Mouse (Mus musculus) liver, embryonic 11.5 days (tissue): ENCODE measurements around the gene Vmn1r131. TPM values are rescaled to one million over a fixed set of nuclear protein-coding genes. Genes with fewer than 3 reads are reported as not detected.
"Not testable (repeated sequence)": the region's sequence is repeated elsewhere in the genome, so short reads cannot be mapped to it uniquely, and the experiment has no call there.

Source experiments
- ATAC-seq: fragments of 200-750 bp; cut with Nextera tagmentation; replicated peaks from 2 replicates; pipeline ENCODE4 v1.8.0; 2017; ENCODE audit warnings: moderate number of reproducible peaks, mild to moderate bottlenecking, moderate TSS enrichment, moderate library complexity; ENCODE audit not compliant: low FRiP score
- DNase-seq: peaks from one replicate; pipeline ENCODE4 v3.0.0-alpha.2; 2017; ENCODE audit warnings: low spot score
- H3K27ac ChIP-seq: fragments of 300-500 bp; sonication (generic); 2 replicates; pipeline ENCODE4 v1.5.1; 2014; ENCODE audit warnings: mild to moderate bottlenecking, low read depth, low read length, control low read depth
- H3K27me3 ChIP-seq: fragments of 300-500 bp; sonication (generic); replicated peaks from 2 replicates; pipeline ENCODE4 v1.6.1; 2014; ENCODE audit warnings: low read length, mixed read lengths; ENCODE audit not compliant: control insufficient read depth, insufficient read depth
- H3K36me3 ChIP-seq: fragments of 300-500 bp; sonication (generic); 2 replicates; pipeline ENCODE4 v1.6.1; 2014; ENCODE audit warnings: mild to moderate bottlenecking, low read length, moderate library complexity, mixed read lengths; ENCODE audit not compliant: control insufficient read depth, insufficient read depth
- H3K4me1 ChIP-seq: fragments of 300-500 bp; sonication (generic); replicated peaks from 2 replicates; pipeline ENCODE4 v1.6.1; 2014; ENCODE audit warnings: low read length, mixed read lengths; ENCODE audit not compliant: control insufficient read depth, insufficient read depth
- H3K4me2 ChIP-seq: fragments of 300-500 bp; sonication (generic); 2 replicates; pipeline ENCODE4 v1.6.1; 2014; ENCODE audit warnings: mild to moderate bottlenecking, control low read depth, moderate library complexity
- H3K4me3 ChIP-seq: fragments of 300-500 bp; sonication (generic); 2 replicates; pipeline ENCODE4 v1.5.1; 2014; ENCODE audit warnings: low read depth, low read length, control low read depth
- H3K9ac ChIP-seq: fragments of 300-500 bp; sonication (generic); 2 replicates; pipeline ENCODE4 v1.6.1; 2014; ENCODE audit warnings: low read depth, low read length, control low read depth
- H3K9me3 ChIP-seq: fragments of 300-500 bp; sonication (generic); 2 replicates; pipeline ENCODE4 v1.6.1; 2016; ENCODE audit warnings: low read length, inconsistent platforms, mixed read lengths; ENCODE audit not compliant: control insufficient read depth
- whole genome bisulfite sequencing: fragments of 180-500 bp; shearing (Covaris S2); extraction: QIAGEN DNeasy Blood & Tissue Kit; methylation state at CpG from one replicate; pipeline ENCODE4 v1.1.7; 2014; 5-methylcytosine and 5-hydroxymethylcytosine counted together
- polyA plus RNA-seq: library from polyadenylated mRNA; unstranded; fragments of >200 nt; fragmentation: Nextera tagmentation; extraction: Ambion mirVana; gene quantifications from 2 replicates; pipeline ENCODE4 v1.2.1, GENCODE M21; 2014

Vmn1r131 gene
- polyA plus RNA-seq = not detected in 2 replicates

GRCm38 (mm10) chr7:21545990-21546389, at the start of gene Vmn1r131:
Gene Vmn1r131, minus strand, starts transcription at chr7:21546090.
- DNase-seq, H3K9ac ChIP-seq: not testable (repeated sequence)
- no CpG with 5 or more reads among the region's 2 CpGs for WGBS

DNA sequence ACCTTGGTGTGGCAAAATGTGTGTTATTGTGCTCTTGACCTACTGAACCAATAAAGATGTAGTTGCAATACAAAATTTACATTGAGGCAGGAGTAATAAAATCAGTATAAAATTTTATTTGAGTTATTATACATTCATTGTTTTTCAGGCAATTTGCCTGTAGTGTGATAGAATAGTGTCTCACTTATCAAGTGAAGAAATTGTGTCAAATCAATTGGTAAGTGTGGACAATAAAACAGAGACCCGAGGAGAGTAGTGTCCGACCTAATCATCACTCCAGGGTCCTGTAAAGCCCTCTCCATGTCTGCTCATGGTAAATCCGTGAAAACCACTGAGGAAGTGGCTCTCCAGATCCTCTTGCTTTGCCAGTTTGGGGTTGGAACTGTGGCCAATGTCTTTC, 34.4 kb downstream of the Vmn1r131 start, which contains the start of gene Vmn1r130:
Vmn1r130 (plus strand) TSS at position 301 of the 400 bp plus-strand sequence.
- DNase-seq, H3K9me3 ChIP-seq, H3K9ac ChIP-seq, H3K27me3 ChIP-seq, H3K4me2 ChIP-seq, H3K36me3 ChIP-seq, H3K4me1 ChIP-seq, H3K4me3 ChIP-seq, ATAC-seq, H3K27ac ChIP-seq: not testable (repeated sequence)
- WGBS = no CpG with 5 or more reads among the region's 3 CpGs

More at GRCm38 (mm10) chr7:21545990-21546389, at the start of gene Vmn1r131:
- H3K27me3 ChIP-seq, H3K4me2 ChIP-seq, H3K9me3 ChIP-seq, H3K4me3 ChIP-seq, H3K36me3 ChIP-seq, ATAC-seq, H3K27ac ChIP-seq, H3K4me1 ChIP-seq: not testable (repeated sequence)

Other genes with a start within 250 kb of the Vmn1r131 start
- not detected in 2 replicates for gene Vmn1r126, start 244.6 kb downstream of the Vmn1r131 start, polyA plus RNA-seq
- not detected in 2 replicates for gene Vmn1r127, start 226.2 kb downstream of the Vmn1r131 start, polyA plus RNA-seq
- not detected in 2 replicates for gene Vmn1r128, start 196.7 kb downstream of the Vmn1r131 start, polyA plus RNA-seq
- gene Vmn1r129, start 184.8 kb downstream of the Vmn1r131 start, polyA plus RNA-seq = not detected in 2 replicates
- gene Gm6882, start 113.3 kb downstream of the Vmn1r131 start, polyA plus RNA-seq = not detected in 2 replicates
- gene Vmn1r130, start 34.3 kb downstream of the Vmn1r131 start, polyA plus RNA-seq = not detected in 2 replicates
- gene Vmn1r132, start 68.0 kb upstream of the Vmn1r131 start, polyA plus RNA-seq = not detected in 2 replicates
- not detected in 2 replicates for gene Gm4175, start 215.4 kb upstream of the Vmn1r131 start, polyA plus RNA-seq